Mouse (Mus musculus): ENCODE results near the gene Neurog1. TPM values are rescaled to one million over a fixed set of nuclear protein-coding genes. Genes with fewer than 3 reads are reported as not detected.

The Neurog1 gene
- polyA plus RNA-seq (2014; fragmentation: Illumina TruSeq; extraction: RNeasy Lipid Tissue Mini Kit (QIAGEN cat#74804); ENCODE audit: low read depth, low replicate concordance), result 0.20 TPM

GRCm38 (mm10) chr13:56251924-56252619 lies at the start of gene Neurog1:
Neurog1 (minus strand) TSS chr13:56252163.

GRCm38 (mm10) chr13:56295943-56296658 lies 44.1 kb upstream of the Neurog1 start, which contains the start of gene Cxcl14:
Cxcl14 (minus strand) TSS chr13:56296551.

Other genes with a start within 250 kb of the Neurog1 start
- gene H2afy, start 115.8 kb downstream of the Neurog1 start, polyA plus RNA-seq (2014; fragmentation: Illumina TruSeq; extraction: RNeasy Lipid Tissue Mini Kit (QIAGEN cat#74804); ENCODE audit: low read depth, low replicate concordance), result 25.2 TPM
- 0.21 TPM for gene Tifab, start 73.3 kb downstream of the Neurog1 start, polyA plus RNA-seq (2014; fragmentation: Illumina TruSeq; extraction: RNeasy Lipid Tissue Mini Kit (QIAGEN cat#74804); ENCODE audit: low read depth, low replicate concordance)
- gene Cxcl14, start 44.4 kb upstream of the Neurog1 start, polyA plus RNA-seq (2014; fragmentation: Illumina TruSeq; extraction: RNeasy Lipid Tissue Mini Kit (QIAGEN cat#74804); ENCODE audit: low read depth, low replicate concordance), result 0.39 TPM
- gene Gm3045, start 174.4 kb upstream of the Neurog1 start, polyA plus RNA-seq (2014; fragmentation: Illumina TruSeq; extraction: RNeasy Lipid Tissue Mini Kit (QIAGEN cat#74804); ENCODE audit: low read depth, low replicate concordance), result 1.1 TPM
- 0.10 TPM for gene Slc25a48, start 186.2 kb upstream of the Neurog1 start, polyA plus RNA-seq (2014; fragmentation: Illumina TruSeq; extraction: RNeasy Lipid Tissue Mini Kit (QIAGEN cat#74804); ENCODE audit: low read depth, low replicate concordance)
- not detected for gene Il9, start 230.1 kb upstream of the Neurog1 start, polyA plus RNA-seq (2014; fragmentation: Illumina TruSeq; extraction: RNeasy Lipid Tissue Mini Kit (QIAGEN cat#74804); ENCODE audit: low read depth, low replicate concordance)

All from testis, adult 10 weeks (tissue).